Mouse (Mus musculus) spleen, adult 12 weeks (tissue): ENCODE measurements around the gene Sp100.
"Not testable (repeated sequence)": the region's sequence is repeated elsewhere in the genome, so short reads cannot be mapped to it uniquely, and the experiment has no call there.

Experiments
- DNase-seq: peaks from one replicate; pipeline ENCODE4 v3.0.0; 2022; ENCODE audit warnings: low spot score

Sp100 gene

DNA sequence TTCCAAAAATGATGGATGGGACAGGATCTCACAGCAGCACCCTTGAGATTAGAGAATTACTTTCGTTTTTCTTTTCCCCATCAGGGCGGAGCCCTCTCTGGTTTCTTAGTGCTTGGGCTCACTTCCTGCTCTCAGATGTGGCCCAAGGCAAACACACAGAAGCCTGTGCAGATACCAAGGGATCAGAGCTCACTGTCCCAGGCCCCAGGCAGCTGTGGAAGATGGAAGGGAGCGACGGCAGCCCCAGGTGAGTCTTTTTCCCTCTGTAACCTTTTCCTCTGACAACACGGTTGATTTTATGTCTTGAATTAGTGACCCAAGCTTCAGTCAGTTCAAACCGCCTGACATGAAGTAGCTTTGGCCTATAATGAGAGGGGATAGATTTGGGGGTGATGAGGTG lies at the start of gene Sp100:
TSS of gene Sp100 (plus strand) at position 108 of the 400 bp plus-strand sequence.
- DNase-seq = peak; percentile 36

DNA sequence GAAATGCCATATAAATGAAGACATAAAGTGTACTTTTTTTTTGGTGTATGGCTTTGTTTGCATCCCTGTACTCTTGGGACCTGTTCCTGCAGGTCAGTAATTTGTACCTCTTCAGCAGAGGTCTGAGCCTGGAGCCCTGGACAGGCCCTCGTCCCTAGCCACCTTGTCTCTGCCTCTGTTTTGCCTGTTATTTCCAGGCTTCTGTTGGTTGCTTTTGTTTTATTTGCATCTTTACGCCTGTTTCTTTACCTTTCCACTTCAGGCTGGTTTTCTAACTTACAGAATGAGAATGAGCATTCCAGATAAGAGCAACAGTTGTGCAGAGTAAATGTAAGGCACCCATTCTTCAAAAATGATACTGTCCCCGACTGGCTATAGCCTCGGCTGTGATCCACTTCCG lies 49.7 kb upstream of the Sp100 start, which contains the start of gene Sp140:
TSS of gene Sp140 (plus strand) at position 301 of the 400 bp plus-strand sequence.
- DNase-seq = not testable (repeated sequence)

- peak; percentile 66 for DNase-seq
These were observed 49.0 kb upstream of the Sp100 start for GRCm38 (mm10) chr1:85600794-85601193.

GRCm38 (mm10) chr1:85604341-85604740 lies 45.4 kb upstream of the Sp100 start:
- DNase-seq = not testable (repeated sequence)

- not testable (repeated sequence) for DNase-seq
These were observed 41.4 kb upstream of the Sp100 start for GRCm38 (mm10) chr1:85608361-85608760.

DNA sequence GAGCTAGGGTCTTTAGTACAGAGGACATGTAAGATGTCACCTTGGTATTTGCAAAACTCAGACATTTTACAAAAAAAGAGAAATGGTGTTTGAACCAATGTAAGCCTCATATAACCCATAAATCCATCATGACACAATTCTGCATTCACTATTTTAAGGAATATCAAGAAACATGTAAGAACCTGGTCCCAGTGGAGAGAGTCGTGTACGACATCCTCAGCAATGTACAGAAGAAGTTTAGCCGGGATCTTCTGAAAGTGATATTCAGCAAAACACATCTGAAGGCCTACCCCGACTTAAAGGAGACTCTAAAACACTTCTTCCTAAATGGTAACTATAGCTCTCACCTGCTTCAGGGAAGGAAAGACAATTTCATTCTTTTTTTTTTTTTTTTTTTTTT lies 39.2 kb upstream of the Sp100 start:
- not testable (repeated sequence) for DNase-seq

DNA sequence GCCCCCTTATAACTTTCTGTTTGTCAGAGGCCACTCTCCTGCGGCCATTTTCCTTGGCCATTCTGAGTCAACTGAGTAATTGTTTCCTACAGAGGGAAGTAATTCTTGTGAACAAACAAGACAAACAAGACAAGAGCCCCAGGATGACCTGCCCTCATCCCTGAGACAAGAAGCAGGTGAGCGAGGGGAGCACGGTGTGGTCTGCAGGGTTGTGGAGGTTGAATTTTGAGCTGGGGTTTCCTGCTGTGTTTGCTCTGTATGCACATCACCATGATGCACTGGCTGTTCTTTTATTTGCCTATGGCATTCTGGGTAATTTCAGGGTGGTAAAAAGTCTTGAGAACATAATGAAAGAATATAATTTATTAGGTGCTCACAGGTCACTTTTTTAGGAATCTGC lies 34.7 kb upstream of the Sp100 start:
- DNase-seq = not testable (repeated sequence)

GRCm38 (mm10) chr1:85615819-85616218 lies 34.0 kb upstream of the Sp100 start:
- DNase-seq = not testable (repeated sequence)

DNA sequence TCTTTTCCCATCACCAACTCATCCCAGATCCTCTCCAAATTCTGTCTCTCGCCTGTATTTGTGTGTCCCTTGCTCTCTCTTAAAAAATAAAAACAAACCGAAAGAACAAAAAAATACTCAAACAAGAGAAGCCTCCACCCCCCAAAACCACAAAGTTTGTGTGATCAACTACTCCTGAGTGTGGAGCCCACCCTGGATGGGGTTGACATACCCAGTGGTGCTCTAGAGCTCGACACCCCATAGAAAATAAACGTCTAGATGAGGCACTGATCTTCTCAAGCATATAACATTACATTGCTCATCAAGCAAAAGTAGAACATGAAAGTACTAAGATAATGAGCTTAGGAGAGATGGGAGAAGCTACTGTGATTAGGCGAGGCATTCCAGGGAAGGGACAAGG lies 32.6 kb upstream of the Sp100 start:
- not testable (repeated sequence) for DNase-seq

GRCm38 (mm10) chr1:85618689-85619088 lies 31.1 kb upstream of the Sp100 start:
- DNase-seq = not testable (repeated sequence)

GRCm38 (mm10) chr1:85636936-85637335 lies 12.9 kb upstream of the Sp100 start:
- not testable (repeated sequence) for DNase-seq

GRCm38 (mm10) chr1:85638144-85638543 lies 11.6 kb upstream of the Sp100 start:
- DNase-seq = not testable (repeated sequence)

- not testable (repeated sequence) for DNase-seq
These were observed 736 bp downstream of the Sp100 start for GRCm38 (mm10) chr1:85650524-85650923.

GRCm38 (mm10) chr1:85651770-85652275 lies 2.0 kb downstream of the Sp100 start:
- not testable (repeated sequence) for DNase-seq

DNA sequence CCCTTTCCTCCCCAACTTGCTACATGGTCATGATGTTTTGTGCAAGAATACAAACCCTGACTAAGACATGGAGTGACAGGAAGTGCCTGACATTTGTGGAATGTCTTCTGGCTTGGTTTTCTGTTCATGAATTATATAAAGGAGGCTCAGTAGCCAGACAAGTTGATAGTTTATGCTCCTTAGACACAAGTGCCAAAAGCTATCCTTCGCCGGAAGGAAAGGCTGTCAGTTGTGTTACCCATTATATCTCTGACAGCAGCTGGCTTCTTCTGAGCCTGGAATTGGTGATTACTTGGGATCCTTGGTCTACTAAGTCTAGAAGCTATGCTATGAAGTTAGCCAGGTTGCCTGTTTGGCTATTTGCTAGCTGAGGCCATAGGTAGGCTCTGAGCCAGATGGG lies 7.4 kb downstream of the Sp100 start:
- DNase-seq = not testable (repeated sequence)

- DNase-seq = no peak
These were observed 14.5 kb downstream of the Sp100 start for GRCm38 (mm10) chr1:85664266-85664665.

GRCm38 (mm10) chr1:85680226-85680625 lies 30.4 kb downstream of the Sp100 start:
- no peak for DNase-seq

- no peak for DNase-seq
These were observed 36.9 kb downstream of the Sp100 start for GRCm38 (mm10) chr1:85686666-85687065.

- DNase-seq = peak; percentile 23
These were observed 37.6 kb downstream of the Sp100 start for GRCm38 (mm10) chr1:85687346-85687745.

- no peak for DNase-seq
These were observed 40.8 kb downstream of the Sp100 start for GRCm38 (mm10) chr1:85690544-85690943.

DNA sequence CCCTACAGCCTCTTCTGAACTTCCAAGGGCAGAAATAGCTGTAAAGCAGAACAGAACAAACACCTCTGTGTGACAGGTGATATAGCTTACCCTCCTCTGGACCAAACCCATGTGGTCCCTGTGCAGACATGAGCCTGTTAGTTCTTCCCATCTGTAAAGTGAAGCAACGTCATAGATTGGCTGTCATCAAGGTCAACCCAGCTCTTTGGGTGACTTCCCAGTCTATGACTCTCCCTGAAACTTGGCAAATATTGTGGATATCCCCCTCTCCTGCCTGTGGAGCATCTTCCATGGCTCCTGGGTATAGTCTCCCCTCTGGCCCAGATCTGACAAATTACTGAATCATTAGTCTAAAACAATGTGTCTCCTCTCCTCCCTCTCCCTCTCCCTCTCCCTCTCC lies 42.5 kb downstream of the Sp100 start:
- DNase-seq = no peak

DNA sequence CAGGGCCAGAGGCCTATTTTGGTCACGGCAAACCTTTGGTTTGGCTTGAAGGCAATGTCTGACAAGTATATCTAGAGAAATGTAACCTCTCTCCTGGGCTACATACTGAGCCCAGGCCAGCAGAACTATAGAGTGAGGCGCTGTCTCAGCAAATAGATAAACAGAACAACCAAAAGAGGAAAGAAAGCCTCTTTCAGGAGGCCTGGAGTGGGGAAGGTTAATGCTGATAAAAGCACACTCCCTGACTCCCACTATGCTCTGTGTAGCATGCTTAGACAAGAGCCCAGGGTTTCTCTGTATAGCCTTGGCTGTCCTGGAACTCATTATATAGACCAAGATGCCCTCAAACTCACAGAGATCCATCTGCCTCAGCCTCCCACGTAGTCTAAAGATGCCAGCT lies 43.5 kb downstream of the Sp100 start:
- DNase-seq = no peak

DNA sequence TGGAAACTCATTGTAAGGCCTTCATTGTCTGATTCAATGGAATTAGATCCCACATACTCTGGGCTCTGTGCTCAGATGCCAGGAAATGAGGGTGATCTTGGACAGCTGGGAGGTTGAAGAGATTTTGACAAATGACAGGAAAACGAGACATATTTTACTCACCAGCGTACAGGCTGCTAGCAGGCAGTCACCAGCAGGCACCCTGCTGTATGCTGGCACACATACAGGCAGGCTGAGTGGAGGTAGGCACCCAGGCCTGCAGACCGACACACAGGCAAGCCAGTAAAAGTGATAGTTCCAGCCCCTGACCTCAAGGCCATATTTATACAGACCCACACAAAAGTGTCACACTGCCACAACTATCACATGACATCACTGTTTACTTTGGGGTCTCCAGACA lies 45.9 kb downstream of the Sp100 start:
- DNase-seq = no peak

DNA sequence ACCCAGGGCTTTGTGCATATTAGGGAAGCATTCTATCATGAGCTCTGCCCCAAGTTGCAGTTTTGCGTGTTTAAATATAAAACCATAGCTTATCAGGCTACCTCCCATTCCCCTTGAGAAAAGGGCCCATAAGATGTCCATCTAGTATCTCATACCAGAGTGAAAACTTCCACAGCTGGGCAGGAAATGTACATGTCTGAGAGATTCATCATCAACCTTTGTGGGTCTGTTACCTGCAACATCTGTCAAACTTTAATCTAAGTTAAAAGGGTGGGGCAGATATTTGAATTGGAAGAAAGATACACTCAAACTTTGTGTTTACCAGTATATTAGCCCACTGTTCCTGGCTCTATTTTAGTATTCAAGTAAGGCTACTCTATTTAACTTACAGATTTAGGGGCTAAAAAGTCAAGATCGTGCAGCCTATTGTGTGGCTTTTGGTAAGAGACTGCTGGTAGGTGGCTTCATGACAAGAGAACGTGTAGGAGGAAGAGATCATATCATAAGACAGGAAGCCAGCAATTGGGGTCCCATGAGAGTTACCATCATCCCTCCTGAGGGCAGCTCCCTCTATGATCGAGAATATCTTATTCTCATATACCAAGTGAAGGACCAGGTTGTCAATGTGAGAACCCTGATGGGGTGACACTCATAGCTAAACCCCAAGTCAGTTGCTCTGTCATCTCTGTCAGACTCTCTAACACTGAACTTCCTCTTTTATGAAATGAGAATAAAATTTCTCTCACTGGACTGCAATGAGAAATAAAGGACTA lies 48.1 kb downstream of the Sp100 start:
- no peak for DNase-seq
